Mouse (Mus musculus) heart, postnatal 0 days (tissue): ENCODE results near the gene Tnfsf12.
"Not testable (repeated sequence)": the region's sequence is repeated elsewhere in the genome, so short reads cannot be mapped to it uniquely, and the experiment has no call there.

ENCODE experiments used
- CTCF ChIP-seq: IDR thresholded peaks from 2 replicates; pipeline ENCODE4 v1.5.1; 2016; ENCODE audit warnings: antibody characterized with exemption, control low read depth, low read depth
- EP300 ChIP-seq: IDR thresholded peaks from 2 replicates; pipeline ENCODE4 v1.6.1; 2016; ENCODE audit warnings: antibody characterized with exemption, low read depth

DNA sequence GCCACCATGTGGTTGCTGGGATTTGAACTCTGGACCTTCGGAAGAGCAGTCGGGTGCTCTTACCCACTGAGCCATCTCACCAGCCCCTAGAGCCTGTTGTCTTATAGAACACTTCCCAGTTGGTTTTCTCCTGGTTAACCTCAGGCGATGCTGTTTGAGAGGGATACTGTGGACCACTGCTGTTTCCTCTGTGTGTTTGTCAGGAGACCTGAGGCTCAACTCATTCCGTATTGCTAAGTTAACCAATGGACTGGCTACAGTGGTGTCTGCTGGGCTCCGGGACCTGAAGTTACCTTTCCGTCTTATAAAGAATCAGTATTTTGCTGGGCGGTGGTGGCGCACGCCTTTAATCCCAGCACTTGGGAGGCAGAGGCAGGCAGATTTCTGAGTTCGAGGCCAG lies 7.2 kb upstream of the Tnfsf12 start:
- not testable (repeated sequence) for TF ChIP-seq CTCF, EP300
